Mouse (Mus musculus): ENCODE measurements around the gene Prkar2b. TPM values are rescaled to one million over a fixed set of nuclear protein-coding genes. Genes with fewer than 3 reads are reported as not detected.

Gene Prkar2b
- total and polyA plus RNA-seq, 3 experiments: 2.5 to 6.1 (median 2.9) TPM

GRCm38 (mm10) chr12:32086874-32087273 is 25.8 kb upstream of the Prkar2b start:
- H3K4me2 ChIP-seq (ENCODE audit: insufficient read depth, low read depth, poor library complexity, severe bottlenecking): peak overlapping the region; percentile 27; the same call in 1 of the 2 replicates
- H3K27me3 ChIP-seq (replicated peaks): no peaks in the 10 kb centered on the region
- TF ChIP-seq CHD1 (IDR thresholded peaks at IDR 0.05; ENCODE audit: low read depth, low read length): no peak
- no peak for TF ChIP-seq JUN (IDR thresholded peaks at IDR 0.05; ENCODE audit: insufficient read depth, low read depth, low read length)
- no peak for TF ChIP-seq POLR2A (IDR thresholded peaks at IDR 0.05; ENCODE audit: low read depth, low read length)
- no peak for TF ChIP-seq EP300 (IDR thresholded peaks at IDR 0.05; ENCODE audit: low read length)
- TF ChIP-seq IRF4 (IDR thresholded peaks at IDR 0.05; ENCODE audit: low read depth, low read length): no peak
- no peak for TF ChIP-seq UBTF (IDR thresholded peaks at IDR 0.05; ENCODE audit: low read depth, low read length)
- no peak for TF ChIP-seq KAT2A (IDR thresholded peaks at IDR 0.05; ENCODE audit: insufficient replicate concordance, low read length)
- TF ChIP-seq TBP (conservative IDR thresholded peaks at IDR 0.05; ENCODE audit: low read depth, low read length): no peak
- no peak for TF ChIP-seq NELFE (IDR thresholded peaks at IDR 0.05; ENCODE audit: low read depth, low read length)
- no peak for TF ChIP-seq RAD21 (IDR thresholded peaks at IDR 0.05; ENCODE audit: low read depth, low read length)
- no peak for TF ChIP-seq ZC3H11A (IDR thresholded peaks at IDR 0.05; ENCODE audit: low read depth, low read length)
- no peak for TF ChIP-seq MXI1 (IDR thresholded peaks at IDR 0.05; ENCODE audit: low read depth, low read length)
- TF ChIP-seq RCOR1 (conservative IDR thresholded peaks at IDR 0.05; ENCODE audit: low read depth, low read length): no peak
- TF ChIP-seq USF2 (conservative IDR thresholded peaks at IDR 0.05; ENCODE audit: low read depth, low read length): no peak
- no peak for TF ChIP-seq CTCF (conservative IDR thresholded peaks at IDR 0.05 in 1 of 2, IDR thresholded peaks at IDR 0.05 in 1 of 2; ENCODE audit: low read depth in 2 of 2, low read length in 2 of 2)
- TF ChIP-seq GABPA (IDR thresholded peaks at IDR 0.05; ENCODE audit: insufficient replicate concordance, low read depth, low read length): no peak
- TF ChIP-seq ZNF384 (IDR thresholded peaks at IDR 0.05; ENCODE audit: low read depth, low read length): no peak
- no peak for TF ChIP-seq ETS1 (conservative IDR thresholded peaks at IDR 0.05; ENCODE audit: low read depth, low read length)
- TF ChIP-seq HCFC1 (IDR thresholded peaks at IDR 0.05; ENCODE audit: low read depth, low read length): no peak
- in situ Hi-C loops (cut with MboI; ENCODE audit: low pct_ligation_motif_present, low pct_unique_long_range_greater_than_20kb, low sequenced_read_pairs) (no loop called here), dilution Hi-C loops (cut with MboI; ENCODE audit: extremely low pct_ligation_motif_present, extremely low pct_unique_long_range_greater_than_20kb, low sequenced_read_pairs) (no loop called here)
- H3K4me1 ChIP-seq (ENCODE audit: control insufficient read depth in 1 of 2, insufficient read depth in 2 of 2): peaks cover 4 to 31% of the 10 kb centered on the region in 2 experiments; a peak in 2 of 4 replicates
- H3K79me2 ChIP-seq (replicated peaks; ENCODE audit: control insufficient read depth, extremely low read depth, insufficient read depth, poor library complexity, severe bottlenecking): no peaks in the 10 kb centered on the region
- H3K9me3 ChIP-seq (replicated peaks; ENCODE audit: low read length): peaks cover 12% of the 10 kb centered on the region
- no peak overlapping the region for H3K27ac ChIP-seq (ENCODE audit: insufficient read depth, low read depth)
- H3K4me3 ChIP-seq (replicated peaks in 1 of 3; ENCODE audit: low read depth in 2 of 3, low read length in 2 of 3, poor library complexity in 1 of 3): no peak overlapping the region
- no peak overlapping the region for H3K9ac ChIP-seq (ENCODE audit: insufficient read depth, low read depth)
- DNase-seq (ENCODE audit: extremely low read depth): no peak
- no peaks in the 10 kb centered on the region for H3K36me3 ChIP-seq (replicated peaks in 1 of 2; ENCODE audit: control insufficient read depth in 1 of 2, insufficient read depth in 1 of 2, low read length in 1 of 2)

- H3K27ac ChIP-seq (ENCODE audit: insufficient read depth, low read depth): no peak overlapping the region
- H3K27me3 ChIP-seq (replicated peaks): no peaks in the 10 kb centered on the region
- peaks cover 4 to 31% of the 10 kb centered on the region in 2 experiments; a peak in 2 of 4 replicates for H3K4me1 ChIP-seq (ENCODE audit: control insufficient read depth in 1 of 2, insufficient read depth in 2 of 2)
- no peak overlapping the region for H3K4me2 ChIP-seq (ENCODE audit: insufficient read depth, low read depth, poor library complexity, severe bottlenecking)
- H3K79me2 ChIP-seq (replicated peaks; ENCODE audit: control insufficient read depth, extremely low read depth, insufficient read depth, poor library complexity, severe bottlenecking): no peaks in the 10 kb centered on the region
- in situ Hi-C loops (cut with MboI; ENCODE audit: low pct_ligation_motif_present, low pct_unique_long_range_greater_than_20kb, low sequenced_read_pairs): no loop called here
- DNase-seq (ENCODE audit: extremely low read depth): no peak
- H3K4me3 ChIP-seq (replicated peaks in 1 of 3; ENCODE audit: low read depth in 2 of 3, low read length in 2 of 3, poor library complexity in 1 of 3): no peak overlapping the region
- no peaks in the 10 kb centered on the region for H3K36me3 ChIP-seq (replicated peaks in 1 of 2; ENCODE audit: control insufficient read depth in 1 of 2, insufficient read depth in 1 of 2, low read length in 1 of 2)
- no peak overlapping the region for H3K9ac ChIP-seq (ENCODE audit: insufficient read depth, low read depth)
- H3K9me3 ChIP-seq (replicated peaks; ENCODE audit: low read length): peaks cover 12% of the 10 kb centered on the region
- dilution Hi-C loops (cut with MboI; ENCODE audit: extremely low pct_ligation_motif_present, extremely low pct_unique_long_range_greater_than_20kb, low sequenced_read_pairs): no loop called here
- TF ChIP-seq KAT2A (IDR thresholded peaks at IDR 0.05; ENCODE audit: insufficient replicate concordance, low read length) (no peak), TCF12 (IDR thresholded peaks at IDR 0.05; ENCODE audit: low read depth, low read length) (no peak), JUN (IDR thresholded peaks at IDR 0.05; ENCODE audit: insufficient read depth, low read depth, low read length) (no peak)
These were observed 24.8 kb upstream of the Prkar2b start for GRCm38 (mm10) chr12:32085856-32086255.
